Mouse (Mus musculus): ENCODE measurements around the gene Tusc1. TPM values are rescaled to one million over a fixed set of nuclear protein-coding genes. Genes with fewer than 3 reads are reported as not detected.

The Tusc1 gene
- 1.9 TPM for polyA plus RNA-seq (2017; shearing (Covaris generic))

DNA sequence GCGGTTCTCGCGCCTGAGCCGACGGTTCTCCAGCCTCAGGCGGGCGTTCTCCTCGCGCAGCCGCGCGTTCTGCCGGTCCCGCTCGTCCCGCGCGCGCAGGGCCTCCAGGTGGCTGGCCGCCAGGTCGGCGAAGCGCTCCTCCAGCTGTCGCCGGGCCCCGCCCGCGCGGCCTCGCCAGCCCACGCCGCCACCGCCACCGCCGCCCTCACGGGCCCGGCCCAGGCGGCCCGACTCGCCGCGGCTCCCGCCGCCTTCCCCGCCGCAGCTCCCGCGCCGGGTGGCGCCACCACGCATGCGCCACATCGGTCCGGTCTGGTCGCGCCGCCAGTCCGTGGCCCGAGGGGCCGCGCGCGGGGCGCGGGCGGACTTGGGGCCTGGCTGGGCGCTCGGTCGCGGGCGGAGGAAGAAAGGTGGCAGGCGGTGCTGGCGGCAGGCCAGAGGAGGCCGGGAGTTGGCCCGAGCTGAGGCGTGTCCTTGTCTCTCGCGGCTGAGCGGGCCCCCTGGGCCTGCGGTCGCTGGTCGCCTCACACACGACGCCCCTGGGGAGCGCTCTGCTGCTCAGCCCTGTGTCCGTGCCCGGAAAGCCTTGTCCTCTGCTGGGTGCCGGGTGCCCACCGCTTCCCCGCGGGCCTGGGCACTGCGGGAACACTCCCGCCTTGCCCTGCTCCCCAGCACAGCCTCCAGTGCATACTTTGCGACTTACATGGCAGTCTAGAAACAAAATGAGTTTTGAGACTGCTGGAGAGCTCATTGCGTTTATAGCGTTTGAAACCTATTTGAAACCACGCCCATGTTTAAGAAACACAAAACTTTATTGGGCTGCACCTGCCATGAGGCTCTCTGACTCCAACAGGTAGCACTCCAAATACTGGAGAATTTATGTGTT lies at the start of gene Tusc1:
Tusc1 (minus strand) TSS at position 394 of the 886 bp plus-strand sequence.

Data from CD4-positive, CD25-positive, alpha-beta regulatory T cell (primary cell).